Mouse (Mus musculus) erythroid progenitor cell, adult 5-6 weeks (primary cell): ENCODE data around the gene Mfsd4b1. TPM values are rescaled to one million over a fixed set of nuclear protein-coding genes. Genes with fewer than 3 reads are reported as not detected.
"Not testable (repeated sequence)": the region's sequence is repeated elsewhere in the genome, so short reads cannot be mapped to it uniquely, and the experiment has no call there.

Source experiments
- ATAC-seq: replicated peaks from 2 replicates; pipeline ENCODE4 v1.8.0; 2016; ENCODE audit warnings: moderate number of reproducible peaks, mild to moderate bottlenecking, moderate TSS enrichment, inconsistent platforms; ENCODE audit not compliant: poor library complexity, low FRiP score, severe bottlenecking
- total RNA-seq, 2 experiments: library from RNA; stranded (forward) in 1 of 2; stranded (reverse) in 1 of 2; fragments of 150-400 nt in 1 of 2; fragments of 186-747, 209-891 nt in 1 of 2; gene quantifications; 2 replicates each; pipeline versions ENCODE4 v1.2.3 to v1.2.4; 2015 to 2017; ENCODE audit warnings: low replicate concordance in 2 of 2

The Mfsd4b1 gene
- total RNA-seq, 2 experiments from 2014 or later = not detected

- ATAC-seq = no peak
Measured at GRCm38 (mm10) chr10:40036686-40037560, 11.9 kb upstream of the Mfsd4b1 start.

- ATAC-seq = no peak
Measured at GRCm38 (mm10) chr10:40034956-40035355, 9.9 kb upstream of the Mfsd4b1 start.

- ATAC-seq = no peak
Measured at GRCm38 (mm10) chr10:40032897-40033296, 7.8 kb upstream of the Mfsd4b1 start.

GRCm38 (mm10) chr10:40030716-40031115, 5.6 kb upstream of the Mfsd4b1 start:
- ATAC-seq = no peak

- ATAC-seq = no peak
Measured at GRCm38 (mm10) chr10:40029610-40030009, 4.5 kb upstream of the Mfsd4b1 start.

GRCm38 (mm10) chr10:40028091-40028490, 3.0 kb upstream of the Mfsd4b1 start:
- no peak for ATAC-seq

- no peak for ATAC-seq
Measured at GRCm38 (mm10) chr10:40026546-40026945, 1.5 kb upstream of the Mfsd4b1 start.

- no peak for ATAC-seq
Measured at GRCm38 (mm10) chr10:40025560-40025959, 492 bp upstream of the Mfsd4b1 start.

GRCm38 (mm10) chr10:40020401-40020800, 4.7 kb downstream of the Mfsd4b1 start:
- ATAC-seq = no peak

- no peak for ATAC-seq
Measured at GRCm38 (mm10) chr10:40019492-40019891, 5.6 kb downstream of the Mfsd4b1 start.

GRCm38 (mm10) chr10:40018261-40018860, 6.7 kb downstream of the Mfsd4b1 start:
- ATAC-seq = no peak

GRCm38 (mm10) chr10:40009591-40009990, 15.5 kb downstream of the Mfsd4b1 start:
- no peak for ATAC-seq

GRCm38 (mm10) chr10:40008847-40009246, 16.2 kb downstream of the Mfsd4b1 start:
- ATAC-seq = not testable (repeated sequence)

GRCm38 (mm10) chr10:40007953-40008352, 17.1 kb downstream of the Mfsd4b1 start:
- no peak for ATAC-seq

- no peak for ATAC-seq
Measured at GRCm38 (mm10) chr10:40006963-40007362, 18.1 kb downstream of the Mfsd4b1 start.

- ATAC-seq = no peak
Measured at GRCm38 (mm10) chr10:40000746-40001145, 24.3 kb downstream of the Mfsd4b1 start.

- ATAC-seq = no peak
Measured at GRCm38 (mm10) chr10:39991155-39991554, 33.9 kb downstream of the Mfsd4b1 start.

GRCm38 (mm10) chr10:39986466-39986865, 38.6 kb downstream of the Mfsd4b1 start, which contains the start of gene Mfsd4b5:
Gene Mfsd4b5, minus strand, starts transcription at chr10:39986646.
- no peak for ATAC-seq

- no peak for ATAC-seq
Measured at GRCm38 (mm10) chr10:39982604-39983003, 42.5 kb downstream of the Mfsd4b1 start.

GRCm38 (mm10) chr10:39978231-39978630, 46.8 kb downstream of the Mfsd4b1 start:
- no peak for ATAC-seq

- ATAC-seq = no peak
Measured at GRCm38 (mm10) chr10:39977346-39977745, 47.7 kb downstream of the Mfsd4b1 start.
